Mouse (Mus musculus) megakaryocyte, embryonic 14.5 days (primary cell): ENCODE results near the gene Hoxc5. TPM values are rescaled to one million over a fixed set of nuclear protein-coding genes. Genes with fewer than 3 reads are reported as not detected.

Experiments
- H3K27me3 ChIP-seq: replicated peaks from 2 replicates; pipeline ENCODE3; 2012; ENCODE audit warnings: inconsistent platforms
- H3K36me3 ChIP-seq: replicated peaks from 2 replicates; pipeline ENCODE3; 2012; ENCODE audit warnings: low read length, inconsistent platforms, mixed read lengths
- H3K4me1 ChIP-seq: 2 replicates; pipeline ENCODE4 v1.6.1; 2012; ENCODE audit warnings: inconsistent platforms
- H3K4me3 ChIP-seq: replicated peaks from 2 replicates; pipeline ENCODE3; 2012; ENCODE audit warnings: moderate library complexity, mild to moderate bottlenecking, inconsistent platforms
- H3K9me3 ChIP-seq: 2 replicates; pipeline ENCODE4 v1.6.1; 2012; ENCODE audit warnings: inconsistent platforms
- FLI1 ChIP-seq: IDR thresholded peaks from 2 replicates; pipeline ENCODE4 v1.6.1; 2012; ENCODE audit warnings: low read length, inconsistent platforms, mixed read lengths
- GATA1 ChIP-seq: IDR thresholded peaks from 3 replicates; pipeline ENCODE4 v1.6.1; 2012; ENCODE audit warnings: mixed read lengths, low read length, inconsistent platforms, borderline replicate concordance
- polyA plus RNA-seq: library from polyadenylated mRNA; stranded (reverse); fragments of >175 nt; gene quantifications from 2 replicates; pipeline ENCODE4 v1.2.3, GENCODE M21; 2012; ENCODE audit warnings: low replicate concordance; ENCODE audit not compliant: insufficient read depth

Hoxc5 gene
- polyA plus RNA-seq, 1 experiment: not detected

DNA sequence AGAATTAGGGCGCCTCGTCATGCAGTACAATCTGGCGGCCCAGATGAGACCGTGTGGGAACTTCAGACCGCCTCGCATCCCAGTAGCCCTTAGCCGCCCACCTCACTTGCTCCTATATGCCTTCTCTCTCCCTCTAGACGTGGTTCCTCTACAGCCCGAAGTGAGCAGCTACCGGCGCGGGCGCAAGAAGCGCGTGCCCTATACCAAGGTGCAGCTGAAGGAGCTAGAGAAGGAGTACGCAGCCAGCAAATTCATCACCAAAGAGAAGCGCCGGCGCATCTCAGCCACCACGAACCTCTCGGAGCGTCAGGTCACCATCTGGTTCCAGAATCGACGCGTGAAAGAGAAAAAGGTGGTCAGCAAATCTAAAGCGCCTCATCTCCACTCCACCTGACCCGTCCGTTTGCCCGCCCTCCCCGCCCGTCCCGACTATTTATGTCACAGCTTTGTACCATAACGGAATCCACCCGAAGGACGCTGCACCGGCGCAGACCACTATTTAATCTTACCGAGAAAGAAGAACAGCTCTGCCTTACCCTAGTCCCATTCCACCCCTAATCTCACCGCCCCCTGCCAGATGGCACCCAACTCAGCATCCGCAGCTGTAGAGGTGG is 40.1 kb upstream of the Hoxc5 start:
- Histone ChIP-seq H3K36me3 (no peaks in the 10 kb centered on the region), H3K4me1 (no peaks in the 10 kb centered on the region), H3K27me3 (peaks cover 92% of the 10 kb centered on the region), H3K9me3 (no peaks in the 10 kb centered on the region), H3K4me3 (no peak overlapping the region)
- TF ChIP-seq FLI1 (no peak), GATA1 (no peak)

DNA sequence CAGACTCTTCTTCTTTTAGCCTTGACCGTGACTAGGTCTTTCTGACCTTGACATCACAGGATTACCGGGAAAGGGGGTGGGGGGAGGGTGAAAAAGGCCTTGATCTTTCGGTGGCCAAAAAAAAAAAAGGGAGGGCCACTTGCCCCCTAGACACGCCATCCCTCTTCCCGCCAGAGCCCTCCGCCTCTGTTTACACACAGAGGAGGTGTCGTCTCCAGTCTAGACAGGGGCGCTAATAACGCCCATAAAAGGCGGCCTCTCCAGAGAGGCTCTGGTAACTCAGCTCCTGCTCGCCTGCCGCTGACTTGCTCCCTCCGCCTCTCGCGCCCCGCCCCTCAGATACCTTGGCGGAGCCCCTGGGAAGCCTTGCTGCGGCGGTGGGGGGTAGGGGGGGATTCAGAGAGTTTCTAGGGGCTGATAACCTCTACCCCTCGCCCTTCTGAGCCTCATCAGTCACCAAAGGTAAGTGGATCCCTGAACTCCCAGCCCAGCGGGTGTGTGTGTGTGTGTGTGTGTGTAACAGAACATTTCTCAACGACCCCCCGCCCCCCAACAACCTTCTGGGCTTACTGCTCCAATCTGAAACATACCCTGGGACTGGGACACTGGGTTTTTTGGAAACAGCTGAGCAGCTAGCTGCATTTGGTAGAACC is 35.4 kb upstream of the Hoxc5 start:
- Histone ChIP-seq H3K36me3 (no peaks in the 10 kb centered on the region), H3K4me1 (peaks cover 2% of the 10 kb centered on the region; the same call in 1 of the 2 replicates), H3K27me3 (peaks cover 97% of the 10 kb centered on the region), H3K4me3 (no peak overlapping the region), H3K9me3 (0 out of 2 replicates have a peak, but pooled peaks cover under 1% of the 10 kb centered on the region)
- TF ChIP-seq FLI1: no peak

DNA sequence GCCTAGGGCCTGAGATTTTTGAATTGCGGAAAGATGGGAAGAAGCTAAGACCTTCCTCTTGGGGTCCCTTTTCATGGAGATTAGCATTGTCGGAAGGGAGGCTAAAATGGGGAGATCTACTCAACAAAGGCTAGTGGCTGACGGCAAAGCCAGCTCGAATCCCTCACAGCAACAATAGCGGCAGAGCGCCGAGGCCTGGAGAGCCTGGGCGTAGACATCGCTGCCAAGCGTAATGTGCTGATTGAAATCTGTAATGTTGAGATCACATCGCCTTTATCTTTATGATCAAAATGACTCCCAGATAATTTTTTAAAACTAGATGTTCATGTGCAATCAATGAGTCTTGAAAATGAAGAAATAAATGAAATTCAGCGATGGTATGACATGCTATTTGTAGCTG is 32.8 kb upstream of the Hoxc5 start:
- TF ChIP-seq GATA1: no peak
- no peak for TF ChIP-seq FLI1
- H3K36me3 ChIP-seq: no peaks in the 10 kb centered on the region
- H3K4me3 ChIP-seq: no peak overlapping the region
- peaks cover 6% of the 10 kb centered on the region; the same call in 1 of the 2 replicates for H3K4me1 ChIP-seq
- 0 out of 2 replicates have a peak, but pooled peaks cover 3% of the 10 kb centered on the region for H3K9me3 ChIP-seq
- H3K27me3 ChIP-seq: peaks cover 97% of the 10 kb centered on the region

DNA sequence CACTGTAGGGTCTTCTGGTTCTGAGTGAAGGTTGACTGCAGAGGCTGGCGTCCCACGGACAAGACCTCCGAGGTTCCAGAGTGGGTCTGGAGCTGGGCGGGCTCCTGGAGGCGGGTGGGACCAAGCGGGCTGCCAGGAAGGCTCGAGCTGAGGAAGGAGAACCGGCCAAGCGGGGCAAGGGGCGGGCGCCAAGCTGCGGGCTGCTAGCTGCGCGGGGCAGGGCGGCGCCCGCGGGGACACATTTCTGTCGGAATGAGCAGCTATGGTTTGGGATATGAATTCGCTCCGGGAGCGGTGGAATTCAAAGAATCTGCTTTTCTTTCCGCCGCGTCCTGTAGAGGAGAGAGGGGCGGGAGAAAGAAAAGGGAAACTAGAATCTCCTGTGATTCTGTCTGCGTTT is 32.3 kb upstream of the Hoxc5 start:
- H3K4me3 ChIP-seq: no peak overlapping the region
- H3K9me3 ChIP-seq: 0 out of 2 replicates have a peak, but pooled peaks cover 3% of the 10 kb centered on the region
- H3K27me3 ChIP-seq: peaks cover 99% of the 10 kb centered on the region
- no peaks in the 10 kb centered on the region for H3K36me3 ChIP-seq
- H3K4me1 ChIP-seq: peaks cover 6% of the 10 kb centered on the region; the same call in 1 of the 2 replicates
- TF ChIP-seq GATA1 (no peak), FLI1 (no peak)

DNA sequence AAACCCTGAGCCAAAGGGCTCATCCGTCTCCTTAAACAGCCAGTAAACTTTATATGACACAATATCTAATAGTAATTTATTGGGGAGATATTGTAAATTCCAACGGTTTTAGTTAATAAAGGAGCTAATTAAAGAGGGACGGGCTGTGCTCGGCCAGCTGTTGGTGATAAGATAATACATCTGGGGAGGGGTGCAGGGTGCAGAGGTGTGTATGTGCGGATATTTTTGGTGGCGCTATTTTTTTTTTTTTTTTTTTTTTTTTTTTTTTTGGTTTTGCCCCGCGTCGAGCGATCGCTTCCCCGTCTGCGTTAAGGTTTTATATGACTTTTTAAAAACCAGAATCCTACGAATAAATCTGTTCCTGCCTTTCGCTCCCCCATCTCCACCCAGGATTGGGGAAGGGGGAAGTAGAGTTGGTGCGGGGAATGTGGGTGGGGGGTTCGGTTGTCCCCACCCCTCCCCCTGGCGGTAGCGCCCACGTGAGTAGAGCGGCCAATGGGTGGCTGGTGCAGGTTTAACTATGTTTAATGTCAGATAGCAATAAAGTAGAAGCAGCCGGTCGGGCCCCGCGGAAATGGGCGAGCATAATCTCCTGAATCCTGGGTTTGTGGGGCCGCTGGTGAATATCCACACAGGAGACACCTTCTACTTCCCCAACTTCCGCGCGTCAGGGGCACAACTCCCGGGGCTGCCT is 30.8 kb upstream of the Hoxc5 start, which contains the start of gene Hoxc12:
Hoxc12 (plus strand) TSS at position 479 of the 694 bp plus-strand sequence.
- 0 out of 2 replicates have a peak, but pooled peaks cover 3% of the 10 kb centered on the region for H3K9me3 ChIP-seq
- peaks cover 99% of the 10 kb centered on the region for H3K27me3 ChIP-seq
- no peaks in the 10 kb centered on the region for H3K36me3 ChIP-seq
- H3K4me1 ChIP-seq: peaks cover 6% of the 10 kb centered on the region; the same call in 1 of the 2 replicates
- peak within 1 kb of the TSS; percentile 53 for H3K4me3 ChIP-seq
- TF ChIP-seq GATA1 (no peak), FLI1 (no peak)

DNA sequence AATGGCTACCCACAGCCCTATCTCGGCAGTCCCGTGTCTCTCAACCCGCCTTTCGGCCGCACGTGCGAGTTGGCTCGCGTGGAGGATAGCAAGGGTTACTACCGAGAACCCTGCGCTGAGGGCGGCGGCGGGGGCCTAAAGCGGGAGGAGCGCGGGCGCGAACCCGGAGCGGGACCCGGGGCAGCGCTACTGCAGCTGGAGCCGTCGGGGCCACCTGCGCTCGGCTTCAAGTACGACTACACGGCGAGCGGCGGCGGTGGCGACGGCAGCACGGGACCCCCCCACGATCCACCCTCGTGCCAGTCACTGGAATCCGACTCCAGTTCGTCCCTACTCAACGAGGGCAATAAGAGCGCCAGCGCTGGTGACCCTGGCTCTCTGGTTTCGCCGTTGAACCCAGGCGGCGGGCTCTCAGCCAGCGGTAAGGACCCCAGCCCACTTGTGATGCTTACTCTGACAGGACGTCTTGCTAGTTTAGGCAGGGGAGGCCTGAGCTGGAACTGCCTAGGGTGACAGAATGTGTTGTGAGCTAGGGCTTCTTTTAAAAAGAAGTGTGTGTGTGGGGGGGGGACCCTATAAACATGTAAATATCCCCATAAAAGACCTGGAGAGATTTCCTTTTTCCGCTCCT is 30.1 kb upstream of the Hoxc5 start:
- peaks cover 99% of the 10 kb centered on the region for H3K27me3 ChIP-seq
- H3K4me3 ChIP-seq: peak overlapping the region; percentile 53
- H3K36me3 ChIP-seq: no peaks in the 10 kb centered on the region
- 0 out of 2 replicates have a peak, but pooled peaks cover 3% of the 10 kb centered on the region for H3K9me3 ChIP-seq
- no peak for TF ChIP-seq GATA1
- TF ChIP-seq FLI1: no peak
- peaks cover 6% of the 10 kb centered on the region; the same call in 1 of the 2 replicates for H3K4me1 ChIP-seq

DNA sequence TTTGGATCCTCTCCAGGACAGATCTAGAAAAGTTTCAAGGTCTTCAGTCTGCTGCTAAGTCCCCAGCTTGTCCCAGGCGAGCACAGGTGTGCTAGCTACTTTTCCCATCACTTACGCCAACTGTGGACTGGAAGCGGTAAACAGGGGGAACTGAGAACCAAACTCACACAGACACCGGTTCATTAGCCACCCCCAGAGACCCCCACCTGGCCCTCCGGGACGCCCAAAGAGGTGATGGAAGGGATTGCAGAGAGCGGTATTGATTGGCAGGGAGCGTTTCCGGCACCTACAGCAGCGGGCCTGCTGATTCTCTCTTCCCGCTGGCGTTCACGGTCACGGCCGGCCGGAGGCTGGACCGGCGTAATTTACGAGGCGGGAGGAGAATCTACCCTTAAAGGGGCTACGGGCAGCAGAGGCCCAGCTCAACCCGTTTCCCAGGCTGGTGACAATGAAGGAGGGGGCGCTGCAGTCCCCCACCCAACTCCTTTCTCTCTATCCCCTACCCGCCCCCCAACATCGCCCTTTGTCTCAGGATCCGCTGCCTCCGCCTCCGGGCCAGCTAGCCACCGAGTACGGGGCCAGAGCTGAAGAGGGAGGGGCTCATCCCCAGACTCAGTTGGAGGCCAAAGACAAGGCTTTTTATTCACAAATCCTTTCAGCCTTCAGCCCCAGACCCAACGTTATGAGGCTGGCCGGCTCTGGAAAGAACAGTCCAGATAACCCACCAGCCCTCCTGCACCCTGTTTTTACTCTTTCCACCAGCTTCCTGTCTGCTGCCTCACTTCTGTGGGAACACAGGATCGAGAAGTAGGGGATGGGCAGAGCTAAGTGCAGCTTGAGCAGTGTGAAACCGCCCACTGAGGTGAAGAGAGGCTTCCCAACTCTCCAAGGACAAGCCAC is 27.7 kb upstream of the Hoxc5 start:
- H3K27me3 ChIP-seq: peaks cover 98% of the 10 kb centered on the region

DNA sequence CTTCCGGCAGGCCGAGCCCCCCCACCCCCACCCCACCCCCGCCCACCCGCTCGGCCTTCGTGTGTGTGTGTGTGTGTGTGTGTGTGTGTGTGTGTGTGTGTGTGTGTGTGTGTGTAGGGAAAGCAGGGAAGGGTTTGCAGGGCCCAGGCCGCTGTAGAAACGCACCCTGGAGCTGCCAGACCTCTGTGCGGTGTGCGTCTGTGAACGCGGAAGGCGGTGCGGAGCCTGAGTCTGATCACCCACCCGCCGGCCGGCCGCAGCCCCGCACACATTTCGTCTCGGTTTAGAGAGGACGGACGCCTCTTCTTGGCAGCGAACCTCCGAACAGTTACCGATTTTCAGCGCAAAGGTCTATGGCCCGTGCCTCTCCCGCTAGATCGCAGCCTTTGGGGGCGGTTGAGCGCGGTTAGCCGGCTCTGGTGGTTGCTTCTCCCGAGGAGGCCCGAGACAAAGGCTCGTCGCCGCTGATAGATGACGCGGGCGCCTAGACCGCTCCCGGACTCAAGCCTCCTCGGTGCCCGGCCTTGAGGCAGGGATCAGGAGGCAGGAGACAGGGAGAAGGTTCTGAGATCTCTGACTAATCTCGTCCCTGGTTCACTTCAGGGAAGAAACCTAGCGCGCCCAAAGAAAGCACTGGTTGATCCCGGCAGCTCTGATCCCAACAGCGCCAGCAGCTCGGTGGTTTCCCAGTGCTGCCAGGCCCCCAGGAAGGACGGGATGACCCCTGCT is 24.3 kb upstream of the Hoxc5 start:
- H3K9me3 ChIP-seq: no peaks in the 10 kb centered on the region
- no peaks in the 10 kb centered on the region for H3K36me3 ChIP-seq
- H3K4me1 ChIP-seq: peaks cover 16% of the 10 kb centered on the region
- peaks cover 98% of the 10 kb centered on the region for H3K27me3 ChIP-seq
- peak overlapping the region; percentile 42 for H3K4me3 ChIP-seq
- TF ChIP-seq GATA1 (no peak), FLI1 (no peak)

More for the DNA sequence above, 27.7 kb upstream of the Hoxc5 start:
- H3K36me3 ChIP-seq: no peaks in the 10 kb centered on the region
- H3K4me3 ChIP-seq: no peak overlapping the region
- H3K4me1 ChIP-seq: peaks cover 14% of the 10 kb centered on the region; the same call in 1 of the 2 replicates
- 0 out of 2 replicates have a peak, but pooled peaks cover 3% of the 10 kb centered on the region for H3K9me3 ChIP-seq
- TF ChIP-seq FLI1 (no peak), GATA1 (no peak)
